Mouse (Mus musculus) neural tube, postnatal 0 days (tissue): ENCODE measurements around the gene Morc2b. TPM values are rescaled to one million over a fixed set of nuclear protein-coding genes. Genes with fewer than 3 reads are reported as not detected.

Source experiments
- polyA plus RNA-seq: library from polyadenylated mRNA; unstranded; fragments of >200 nt; fragmentation: Nextera tagmentation; extraction: Ambion mirVana; gene quantifications from 2 replicates; pipeline ENCODE4 v1.2.1, GENCODE M21; 2015

The Morc2b gene
- polyA plus RNA-seq, result 0.57 and 0.78 TPM in 2 replicates

GRCm38 (mm10) chr17:33139261-33139820, at the start of gene Morc2b:
TSS of gene Morc2b (minus strand) at chr17:33139683.

GRCm38 (mm10) chr17:33168147-33168546, 28.7 kb upstream of the Morc2b start, which contains the start of gene Olfr55:
TSS of gene Olfr55 (plus strand) at chr17:33168447.

GRCm38 (mm10) chr17:33089220-33089949, 50.1 kb downstream of the Morc2b start, which contains the start of gene Zfp563:
TSS of gene Zfp563 (plus strand) at chr17:33089310.

GRCm38 (mm10) chr17:33067958-33068357, 71.5 kb downstream of the Morc2b start, which contains the start of gene 4921501E09Rik:
TSS of gene 4921501E09Rik (minus strand) at chr17:33068058.

Other genes starting within 250 kb of the Morc2b start
- gene Zfp870, start 248.0 kb downstream of the Morc2b start, polyA plus RNA-seq, result 4.1 and 7.3 TPM in 2 replicates
- 0.48 and 0.51 TPM in 2 replicates for gene Cyp4f14, start 222.3 kb downstream of the Morc2b start, polyA plus RNA-seq
- 10.5 and 11.3 TPM in 2 replicates for gene Cyp4f13, start 192.3 kb downstream of the Morc2b start, polyA plus RNA-seq
- 5.2 and 5.9 TPM in 2 replicates for gene Zfp472, start 173.9 kb downstream of the Morc2b start, polyA plus RNA-seq
- 11.7 and 13.2 TPM in 2 replicates for gene Zfp952, start 146.6 kb downstream of the Morc2b start, polyA plus RNA-seq
- 15.2 and 18.3 TPM in 2 replicates for gene Zfp763, start 106.3 kb downstream of the Morc2b start, polyA plus RNA-seq
- not detected in 2 replicates for gene 4921501E09Rik, start 71.6 kb downstream of the Morc2b start, polyA plus RNA-seq
- 14.7 and 17.0 TPM in 2 replicates for gene Zfp563, start 50.4 kb downstream of the Morc2b start, polyA plus RNA-seq
- gene Olfr55, start 28.8 kb upstream of the Morc2b start, polyA plus RNA-seq, result 0.04 and 0.06 TPM in 2 replicates
- gene Olfr239, start 51.6 kb upstream of the Morc2b start, polyA plus RNA-seq, result not detected in 2 replicates
- gene Olfr1564, start 82.0 kb upstream of the Morc2b start, polyA plus RNA-seq, result 0.09 TPM in 1 of 2 replicates, not detected in the other
- 15.8 and 17.3 TPM in 2 replicates for gene Zfp955a, start 115.5 kb upstream of the Morc2b start, polyA plus RNA-seq
- gene Olfr63, start 125.0 kb upstream of the Morc2b start, polyA plus RNA-seq, result 0.04 TPM in 1 of 2 replicates, not detected in the other
- gene Zfp955b, start 149.9 kb upstream of the Morc2b start, polyA plus RNA-seq, result 16.7 and 18.2 TPM in 2 replicates
- 8.5 and 10.0 TPM in 2 replicates for gene Zfp81, start 219.2 kb upstream of the Morc2b start, polyA plus RNA-seq